In genomic region chr9:14674506-14674905, GRCm38 (mm10) we compare ENCODE assay signal across 28 mouse cellular contexts. TPM values are rescaled to one million over a fixed set of nuclear protein-coding genes. Genes with fewer than 3 reads are reported as not detected.
DNase-seq lines count a peak whose midpoint lies in the region; ATAC-seq and TF ChIP-seq lines count a peak whose summit lies in the region.
"Had no signal": no experiment of that assay in that cellular context is flagged by ENCODE, and none has a peak within 500 bp of the region (broad histone marks: within the 10 kb centered on the region; RNA-seq: fewer than 3 reads in every experiment).

No protein-coding gene starts in this region.

- no peak overlapping the region for H3K4me3 ChIP-seq in stomach, postnatal 0 days (ENCODE audit: low read depth, low read length)
- H3K4me3 ChIP-seq: embryonic facial prominence, embryonic 12.5 days; forebrain, embryonic 10.5 days; forebrain, embryonic 13.5 days; gastrocnemius, adult 2 months; heart, embryonic 12.5 days; heart, embryonic 15.5 days; hindbrain, embryonic 10.5 days; hindbrain, embryonic 13.5 days; intestine, embryonic 15.5 days had no signal

- H3K4me1 ChIP-seq in stomach, postnatal 0 days (replicated peaks; ENCODE audit: control insufficient read depth, insufficient read depth) = no peaks in the 10 kb centered on the region
- H3K4me1 ChIP-seq: forebrain, embryonic 13.5 days had no signal

- H3K27ac ChIP-seq in stomach, postnatal 0 days (replicated peaks) = 0 out of 2 replicates have a peak overlapping the region, but pooled peaks have one; percentile 35
- H3K27ac ChIP-seq: embryonic facial prominence, embryonic 12.5 days; forebrain, embryonic 10.5 days; forebrain, embryonic 13.5 days; gastrocnemius, adult 2 months; hindbrain, embryonic 10.5 days; hindbrain, embryonic 13.5 days; intestine, embryonic 15.5 days had no signal

- DNase-seq in frontal cortex, postnatal 14 days (ENCODE audit: low spot score in 2 of 2) = no peak
- DNase-seq in right cerebral cortex, adult 18-20 months = peak; percentile 27
- DNase-seq in right cerebral cortex, postnatal 4 days = no peak
- DNase-seq in brain, adult 2 months (ENCODE audit: low read depth, low spot score) = peak; percentile 23
- DNase-seq in stomach, postnatal 0 days (ENCODE audit: low spot score) = no peak
- DNase-seq in heart, adult 9 months (ENCODE audit: low spot score in 2 of 2) = no peak
- DNase-seq: adrenal gland, adult 2 months; adrenal gland, postnatal 14 days; B cell, adult 2 months; cerebellum, adult 11-12 months; cerebellum, adult 8-10 months; cerebellum, postnatal 10 days; gastrocnemius, adult 2 months; gastrocnemius, postnatal 14 days; heart, adult 11 months; heart, postnatal 10 days; heart, postnatal 36 days had no signal

- H3K9me3 ChIP-seq in stomach, postnatal 0 days (ENCODE audit: control insufficient read depth, low read length) = no peaks in the 10 kb centered on the region
- H3K9me3 ChIP-seq: heart, embryonic 15.5 days; hindbrain, embryonic 13.5 days; intestine, embryonic 15.5 days had no signal

- H3K4me2 ChIP-seq in stomach, postnatal 0 days (replicated peaks; ENCODE audit: low read depth) = no peak overlapping the region
- H3K4me2 ChIP-seq: embryonic facial prominence, embryonic 12.5 days; forebrain, embryonic 13.5 days; heart, embryonic 12.5 days; heart, embryonic 15.5 days; hindbrain, embryonic 13.5 days; intestine, embryonic 15.5 days had no signal

- ATAC-seq in frontal cortex, adult (ENCODE audit: low TSS enrichment) = peak; percentile 82
- no peak for ATAC-seq in stomach, postnatal 0 days (ENCODE audit: low FRiP score, low TSS enrichment)
- ATAC-seq: forebrain, embryonic 13.5 days; forebrain, embryonic 16.5 days; hindbrain, embryonic 16.5 days; intestine, embryonic 15.5 days had no signal

- no peaks in the 10 kb centered on the region for H3K36me3 ChIP-seq in stomach, postnatal 0 days (ENCODE audit: control insufficient read depth, insufficient read depth, low read length)
- H3K36me3 ChIP-seq: embryonic facial prominence, embryonic 12.5 days; forebrain, embryonic 10.5 days; heart, embryonic 12.5 days; heart, embryonic 15.5 days; hindbrain, embryonic 10.5 days; hindbrain, embryonic 13.5 days; intestine, embryonic 15.5 days had no signal

- no peak for TF ChIP-seq EP300 in stomach, postnatal 0 days (optimal IDR thresholded peaks at IDR 0.05)

- H3K27me3 ChIP-seq in stomach, postnatal 0 days (ENCODE audit: control insufficient read depth, insufficient read depth, low read length) = no peaks in the 10 kb centered on the region
- H3K27me3 ChIP-seq: embryonic facial prominence, embryonic 12.5 days; forebrain, embryonic 13.5 days; heart, embryonic 12.5 days; heart, embryonic 15.5 days; hindbrain, embryonic 13.5 days; intestine, embryonic 15.5 days had no signal

- TF ChIP-seq CTCF in stomach, postnatal 0 days (IDR thresholded peaks at IDR 0.05; ENCODE audit: low read depth) = no peak

- WGBS in stomach, postnatal 0 days = 93% methylated on average over 8 of the region's 8 CpGs

- no peak overlapping the region for H3K9ac ChIP-seq in stomach, postnatal 0 days (ENCODE audit: low read length)
- H3K9ac ChIP-seq: embryonic facial prominence, embryonic 12.5 days; forebrain, embryonic 13.5 days; heart, embryonic 12.5 days; heart, embryonic 15.5 days; hindbrain, embryonic 13.5 days; intestine, embryonic 15.5 days had no signal

RNA-seq across cellular contexts. Expression of gene Amotl1, which starts 29.6 kb away (rescaled TPM):
- polyA plus RNA-seq in stomach, postnatal 0 days (2015; fragmentation: Nextera tagmentation; extraction: Ambion mirVana) = 7.3 and 7.7 TPM in 2 replicates

Comparison
In these comparisons a context has a peak if more than half of its experiments do, and no peak if none do; other contexts are left out.
1. DNase-seq: peak in right cerebral cortex, adult 18-20 months (single experiment) and brain, adult 2 months (single experiment); none in frontal cortex, postnatal 14 days (0 of 2), right cerebral cortex, postnatal 4 days (single experiment), stomach, postnatal 0 days (single experiment) and heart, adult 9 months (0 of 2).